8 mouse cellular contexts compared by ENCODE assay signal in genomic region chr1:150993162-150994064, GRCm38 (mm10). TPM values are rescaled to one million over a fixed set of nuclear protein-coding genes. Genes with fewer than 3 reads are reported as not detected.
DNase-seq lines count a peak whose midpoint lies in the region; ATAC-seq and TF ChIP-seq lines count a peak whose summit lies in the region.

Hmcn1 (minus strand) TSS chr1:150993435.

- ATAC-seq in heart, embryonic 12.5 days (ENCODE audit: insufficient number of reproducible peaks, low FRiP score), result peak; percentile 91
- ATAC-seq in megakaryocyte, adult 5-6 weeks (ENCODE audit: poor library complexity, severe bottlenecking), result peak; percentile 36

- peak; percentile 24 to 29 for DNase-seq in right cerebral cortex, postnatal 10 days (ENCODE audit: low spot score in 2 of 2)
- no peak for DNase-seq in right cerebral cortex, adult 18-20 months
- peak; percentile 92 for DNase-seq in embryonic facial prominence, embryonic 10.5 days (ENCODE audit: low spot score)
- DNase-seq in kidney, postnatal 14 days, result peak; percentile 81
- peak in 1 of 2 experiments; percentile 31 for DNase-seq in spleen, adult 2 months (ENCODE audit: low read depth in 1 of 2, low spot score in 2 of 2)
- DNase-seq in layer of hippocampus, adult 18-20 months (ENCODE audit: low spot score in 2 of 2), result no peak

- under 1% methylated on average over 38 of the region's 38 CpGs for WGBS in embryonic facial prominence, embryonic 10.5 days
- WGBS in heart, embryonic 12.5 days, result under 1% methylated on average over 38 of the region's 38 CpGs
- WGBS in spleen, adult 2 months, result 2% methylated on average over 38 of the region's 38 CpGs

- H3K4me2 ChIP-seq in heart, embryonic 12.5 days, result peak within 1 kb of the TSS; percentile 65

- peak within 1 kb of the TSS; percentile 81 for H3K4me3 ChIP-seq in embryonic facial prominence, embryonic 10.5 days
- peak within 1 kb of the TSS; percentile 75 for H3K4me3 ChIP-seq in heart, embryonic 12.5 days
- peak within 1 kb of the TSS; percentile 46; the same call in 1 of the 2 replicates for H3K4me3 ChIP-seq in spleen, adult 2 months (ENCODE audit: extremely low read depth, insufficient read depth, insufficient read length)

- H3K27ac ChIP-seq in embryonic facial prominence, embryonic 10.5 days (replicated peaks), result peak within 1 kb of the TSS; percentile 96
- peak within 1 kb of the TSS; percentile 93 for H3K27ac ChIP-seq in heart, embryonic 12.5 days (ENCODE audit: poor library complexity, severe bottlenecking)
- no peak within 1 kb of the TSS for H3K27ac ChIP-seq in spleen, adult 2 months (ENCODE audit: insufficient read depth, low read length)

- peak within 1 kb of the TSS; percentile 87 for H3K9ac ChIP-seq in heart, embryonic 12.5 days

- no peaks in the 10 kb centered on the region for H3K27me3 ChIP-seq in embryonic facial prominence, embryonic 10.5 days (replicated peaks; ENCODE audit: low read depth, poor library complexity, severe bottlenecking)
- H3K27me3 ChIP-seq in heart, embryonic 12.5 days (replicated peaks), result no peaks in the 10 kb centered on the region
- peaks cover 5% of the 10 kb centered on the region for H3K27me3 ChIP-seq in spleen, adult 2 months (ENCODE audit: control insufficient read depth, insufficient read depth, low read length)

- peaks cover 6% of the 10 kb centered on the region; the same call in 1 of the 2 replicates for H3K9me3 ChIP-seq in embryonic facial prominence, embryonic 10.5 days
- peaks cover 4% of the 10 kb centered on the region; the same call in 1 of the 2 replicates for H3K9me3 ChIP-seq in heart, embryonic 12.5 days (replicated peaks)

- no peak for TF ChIP-seq POLR2A in spleen, adult 2 months (IDR thresholded peaks at IDR 0.05; ENCODE audit: low read depth, low read length)

- no peaks in the 10 kb centered on the region; the same call in 1 of the 2 replicates for H3K36me3 ChIP-seq in embryonic facial prominence, embryonic 10.5 days (replicated peaks)
- no peaks in the 10 kb centered on the region for H3K36me3 ChIP-seq in heart, embryonic 12.5 days
- no peaks in the 10 kb centered on the region for H3K36me3 ChIP-seq in spleen, adult 2 months (ENCODE audit: control insufficient read depth, insufficient read depth, low read length)

- H3K4me1 ChIP-seq in embryonic facial prominence, embryonic 10.5 days, result peaks cover 49% of the 10 kb centered on the region
- H3K4me1 ChIP-seq in heart, embryonic 12.5 days (replicated peaks), result peaks cover 11% of the 10 kb centered on the region
- peaks cover 4% of the 10 kb centered on the region for H3K4me1 ChIP-seq in spleen, adult 2 months (ENCODE audit: control insufficient read depth, insufficient read depth, insufficient read length)

- peak; percentile 24; the same call in 1 of the 2 replicates for TF ChIP-seq CTCF in spleen, adult 2 months (IDR thresholded peaks at IDR 0.05; ENCODE audit: extremely low read depth, insufficient read depth, insufficient read length, insufficient replicate concordance)

RNA-seq across cellular contexts. Expression of gene Hmcn1, which starts in this region (rescaled TPM):
- polyA plus RNA-seq in embryonic facial prominence, embryonic 10.5 days (2016; fragmentation: Nextera tagmentation; extraction: Ambion mirVana), result 15.3 and 19.0 TPM in 2 replicates
- polyA plus RNA-seq in heart, embryonic 12.5 days (2016; fragmentation: Nextera tagmentation; extraction: Ambion mirVana), result 20.9 and 23.7 TPM in 2 replicates
- total RNA-seq in megakaryocyte, adult 5-6 weeks (2015), result not detected in 2 replicates
- total RNA-seq in megakaryocyte, adult 5-6 weeks (2017), result not detected in 2 replicates
- polyA plus RNA-seq in spleen, adult 2 months (2012; rRNA removed), result 8.6 and 12.1 TPM in 2 replicates
- total RNA-seq in layer of hippocampus, adult 18-20 months (2021), result 1 to 10 TPM; 1.5 to 2.1 TPM

Comparison
In these comparisons a context has a peak if more than half of its experiments do, and no peak if none do; other contexts are left out.
1. DNase-seq: peak in right cerebral cortex, postnatal 10 days (2 of 2), embryonic facial prominence, embryonic 10.5 days (single experiment) and kidney, postnatal 14 days (single experiment); none in right cerebral cortex, adult 18-20 months (single experiment) and layer of hippocampus, adult 18-20 months (0 of 2).
2. Peak in ATAC-seq in megakaryocyte, adult 5-6 weeks; RNA of the gene not detected or under 1 TPM.
3. Peak in every context shown above with its lines, with median percentiles within 50 percentile points of each other: H3K4me3 ChIP-seq.